Mouse (Mus musculus) bone marrow, adult 2 months (tissue): ENCODE results near the gene Dcaf4.

Experiments used
- CTCF ChIP-seq: fragments of 200-500 bp; IDR thresholded peaks from 2 replicates; pipeline ENCODE4 v1.5.1; 2011; ENCODE audit warnings: low read length, control low read depth; ENCODE audit not compliant: control insufficient read depth, insufficient read depth
- POLR2A ChIP-seq: fragments of 200-500 bp; IDR thresholded peaks from 2 replicates; pipeline ENCODE4 v1.6.1; 2011; ENCODE audit warnings: low read depth, mild to moderate bottlenecking, control low read depth, low read length, borderline replicate concordance; ENCODE audit not compliant: control insufficient read depth

DNA sequence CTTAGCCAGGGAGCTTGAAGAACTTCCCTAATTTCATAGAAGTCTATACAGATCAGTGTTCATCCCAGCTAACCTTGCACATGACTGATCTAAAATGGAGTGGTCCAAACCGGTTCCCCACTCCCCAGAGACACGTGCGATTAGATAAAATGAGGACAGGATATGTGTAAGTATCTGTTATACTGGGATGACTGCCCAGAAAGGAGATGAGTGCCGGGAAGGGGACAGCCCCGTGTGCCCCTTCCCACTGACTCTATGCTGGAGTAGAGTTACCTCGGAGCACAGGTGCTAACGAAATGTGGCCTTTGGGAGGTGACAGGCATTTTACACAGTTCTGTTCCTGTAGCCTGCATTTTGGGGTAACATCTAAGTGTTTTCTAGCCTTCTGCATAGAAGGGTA lies 48.5 kb upstream of the Dcaf4 start:
- TF ChIP-seq CTCF = no peak
- TF ChIP-seq POLR2A = no peak
